Mouse (Mus musculus): Measurements from ENCODE around the gene Zfp91. TPM values are rescaled to one million over a fixed set of nuclear protein-coding genes. Genes with fewer than 3 reads are reported as not detected.
"Not testable (repeated sequence)": the region's sequence is repeated elsewhere in the genome, so short reads cannot be mapped to it uniquely, and the experiment has no call there.

The Zfp91 gene
- polyA plus RNA-seq, 1 experiment from 2014 or later: 9.9 TPM

GRCm38 (mm10) chr19:12721596-12721995, 74.3 kb downstream of the Zfp91 start:
- not testable (repeated sequence) for H3K9me3 ChIP-seq (replicated peaks; ENCODE audit: control insufficient read depth, low read length); H3K36me3 ChIP-seq (ENCODE audit: control insufficient read depth, insufficient read depth); H3K4me3 ChIP-seq (ENCODE audit: low read length); H3K27ac ChIP-seq (ENCODE audit: low read length); H3K4me2 ChIP-seq (ENCODE audit: low read depth, low read length); H3K9ac ChIP-seq (ENCODE audit: low read length); H3K27me3 ChIP-seq (ENCODE audit: control insufficient read depth, insufficient read depth, low read length); ATAC-seq (replicated peaks; ENCODE audit: extremely low read depth, insufficient read depth, low FRiP score); H3K4me1 ChIP-seq (ENCODE audit: control insufficient read depth, insufficient read depth, low read length)
- 87% methylated on average over 7 of the region's 7 CpGs for WGBS

GRCm38 (mm10) chr19:12720919-12721318, 75.0 kb downstream of the Zfp91 start:
- H3K4me2 ChIP-seq (ENCODE audit: low read depth, low read length); H3K9me3 ChIP-seq (replicated peaks; ENCODE audit: control insufficient read depth, low read length); H3K4me3 ChIP-seq (ENCODE audit: low read length); H3K27ac ChIP-seq (ENCODE audit: low read length); H3K36me3 ChIP-seq (ENCODE audit: control insufficient read depth, insufficient read depth); ATAC-seq (replicated peaks; ENCODE audit: extremely low read depth, insufficient read depth, low FRiP score); H3K4me1 ChIP-seq (ENCODE audit: control insufficient read depth, insufficient read depth, low read length); H3K9ac ChIP-seq (ENCODE audit: low read length); H3K27me3 ChIP-seq (ENCODE audit: control insufficient read depth, insufficient read depth, low read length): not testable (repeated sequence)
- 81% methylated on average over 5 of the region's 5 CpGs for whole genome bisulfite sequencing

- Histone ChIP-seq H3K4me1 (ENCODE audit: control insufficient read depth, insufficient read depth, low read length) (no peaks in the 10 kb centered on the region), H3K9ac (ENCODE audit: low read length) (no peak overlapping the region), H3K27me3 (ENCODE audit: control insufficient read depth, insufficient read depth, low read length) (no peaks in the 10 kb centered on the region), H3K27ac (ENCODE audit: low read length) (no peak overlapping the region), H3K4me2 (ENCODE audit: low read depth, low read length) (no peak overlapping the region), H3K9me3 (replicated peaks; ENCODE audit: control insufficient read depth, low read length) (no peaks in the 10 kb centered on the region), H3K36me3 (ENCODE audit: control insufficient read depth, insufficient read depth) (no peaks in the 10 kb centered on the region), H3K4me3 (ENCODE audit: low read length) (no peak overlapping the region)
- 47% methylated on average over 2 of the region's 2 CpGs for WGBS
- no peak for ATAC-seq (replicated peaks; ENCODE audit: extremely low read depth, insufficient read depth, low FRiP score)
Measured at GRCm38 (mm10) chr19:12720463-12720862, 75.5 kb downstream of the Zfp91 start.

GRCm38 (mm10) chr19:12719189-12719588, 76.7 kb downstream of the Zfp91 start:
- H3K27ac ChIP-seq (ENCODE audit: low read length): no peak overlapping the region
- no peaks in the 10 kb centered on the region for H3K4me1 ChIP-seq (ENCODE audit: control insufficient read depth, insufficient read depth, low read length)
- no peak for ATAC-seq (replicated peaks; ENCODE audit: extremely low read depth, insufficient read depth, low FRiP score)
- H3K27me3 ChIP-seq (ENCODE audit: control insufficient read depth, insufficient read depth, low read length): no peaks in the 10 kb centered on the region
- H3K9ac ChIP-seq (ENCODE audit: low read length): no peak overlapping the region
- no peaks in the 10 kb centered on the region for H3K36me3 ChIP-seq (ENCODE audit: control insufficient read depth, insufficient read depth)
- no peak overlapping the region for H3K4me2 ChIP-seq (ENCODE audit: low read depth, low read length)
- 83% methylated on average over 6 of the region's 6 CpGs for WGBS
- H3K9me3 ChIP-seq (replicated peaks; ENCODE audit: control insufficient read depth, low read length): no peaks in the 10 kb centered on the region
- no peak overlapping the region for H3K4me3 ChIP-seq (ENCODE audit: low read length)

Other genes starting within 250 kb of the Zfp91 start
- gene Gm4952, start 196.2 kb downstream of the Zfp91 start, polyA plus RNA-seq (2015; fragmentation: Nextera tagmentation; extraction: Ambion mirVana): not detected in 2 replicates
- gene Glyat, start 162.8 kb downstream of the Zfp91 start, polyA plus RNA-seq (2015; fragmentation: Nextera tagmentation; extraction: Ambion mirVana): not detected in 2 replicates
- not detected in 2 replicates for gene Olfr1442, start 125.7 kb downstream of the Zfp91 start, polyA plus RNA-seq (2015; fragmentation: Nextera tagmentation; extraction: Ambion mirVana)
- gene Olfr1443, start 118.0 kb downstream of the Zfp91 start, polyA plus RNA-seq (2015; fragmentation: Nextera tagmentation; extraction: Ambion mirVana): not detected in 2 replicates
- not detected in 2 replicates for gene Keg1, start 100.3 kb downstream of the Zfp91 start, polyA plus RNA-seq (2015; fragmentation: Nextera tagmentation; extraction: Ambion mirVana)
- 1.0 TPM in 2 replicates for gene Cntf, start 30.5 kb downstream of the Zfp91 start, polyA plus RNA-seq (2015; fragmentation: Nextera tagmentation; extraction: Ambion mirVana)
- gene Lpxn, start 67 bp upstream of the Zfp91 start, polyA plus RNA-seq (2015; fragmentation: Nextera tagmentation; extraction: Ambion mirVana): 2.5 and 4.9 TPM in 2 replicates
- gene Gm5244, start 50.6 kb upstream of the Zfp91 start, polyA plus RNA-seq (2015; fragmentation: Nextera tagmentation; extraction: Ambion mirVana): not detected in 2 replicates
- not detected in 2 replicates for gene Olfr1444, start 61.2 kb upstream of the Zfp91 start, polyA plus RNA-seq (2015; fragmentation: Nextera tagmentation; extraction: Ambion mirVana)
- gene Olfr1445, start 87.7 kb upstream of the Zfp91 start, polyA plus RNA-seq (2015; fragmentation: Nextera tagmentation; extraction: Ambion mirVana): not detected in 2 replicates
- gene Olfr1446, start 97.4 kb upstream of the Zfp91 start, polyA plus RNA-seq (2015; fragmentation: Nextera tagmentation; extraction: Ambion mirVana): not detected in 2 replicates
- gene Olfr1447, start 107.6 kb upstream of the Zfp91 start, polyA plus RNA-seq (2015; fragmentation: Nextera tagmentation; extraction: Ambion mirVana): not detected in 2 replicates
- gene Olfr1448, start 128.3 kb upstream of the Zfp91 start, polyA plus RNA-seq (2015; fragmentation: Nextera tagmentation; extraction: Ambion mirVana): not detected in 2 replicates
- not detected in 2 replicates for gene Olfr1449, start 134.7 kb upstream of the Zfp91 start, polyA plus RNA-seq (2015; fragmentation: Nextera tagmentation; extraction: Ambion mirVana)
- not detected in 2 replicates for gene Olfr1450, start 154.1 kb upstream of the Zfp91 start, polyA plus RNA-seq (2015; fragmentation: Nextera tagmentation; extraction: Ambion mirVana)
- not detected in 2 replicates for gene Olfr1451, start 198.9 kb upstream of the Zfp91 start, polyA plus RNA-seq (2015; fragmentation: Nextera tagmentation; extraction: Ambion mirVana)
- not detected in 2 replicates for gene Olfr1453, start 232.2 kb upstream of the Zfp91 start, polyA plus RNA-seq (2015; fragmentation: Nextera tagmentation; extraction: Ambion mirVana)

Data from heart, embryonic 16.5 days (tissue).